Mouse (Mus musculus) adrenal gland, adult 10 weeks (tissue): ENCODE data around the gene Arr3. TPM values are rescaled to one million over a fixed set of nuclear protein-coding genes. Genes with fewer than 3 reads are reported as not detected.

Experiments used
- polyA plus RNA-seq: library from polyadenylated mRNA; stranded (reverse); fragments of 350-450 nt; fragmentation: Illumina TruSeq; extraction: RNeasy Lipid Tissue Mini Kit (QIAGEN cat#74804); gene quantifications from one replicate; pipeline ENCODE4 v1.2.3, GENCODE M21; 2014; ENCODE audit warnings: low read depth, low replicate concordance

The Arr3 gene
- not detected for polyA plus RNA-seq

GRCm38 (mm10) chrX:100605314-100605713 is at the start of gene Arr3:
TSS of gene Arr3 (plus strand) at chrX:100605497.

GRCm38 (mm10) chrX:100571951-100572350 is 33.3 kb upstream of the Arr3 start, which contains the start of gene Awat1:
TSS of gene Awat1 (plus strand) at chrX:100572251.

GRCm38 (mm10) chrX:100594791-100595190 is 10.5 kb upstream of the Arr3 start, which contains the start of gene P2ry4:
TSS of gene P2ry4 (minus strand) at chrX:100594869.

GRCm38 (mm10) chrX:100625546-100625801 is 20.2 kb downstream of the Arr3 start, which contains the start of gene Kif4:
TSS of gene Kif4 (plus strand) at chrX:100625737.

GRCm38 (mm10) chrX:100625802-100626793 is 20.8 kb downstream of the Arr3 start, which contains the start of gene Pdzd11:
TSS of gene Pdzd11 (minus strand) at chrX:100626568.

Other genes with a start within 250 kb of the Arr3 start
- not detected for gene Otud6a, start 176.5 kb upstream of the Arr3 start, polyA plus RNA-seq
- gene Awat2, start 162.8 kb upstream of the Arr3 start, polyA plus RNA-seq, result not detected
- gene Igbp1, start 111.2 kb upstream of the Arr3 start, polyA plus RNA-seq, result 84.4 TPM
- not detected for gene Dgat2l6, start 80.7 kb upstream of the Arr3 start, polyA plus RNA-seq
- gene Awat1, start 33.2 kb upstream of the Arr3 start, polyA plus RNA-seq, result not detected
- gene P2ry4, start 10.6 kb upstream of the Arr3 start, polyA plus RNA-seq, result not detected
- gene Kif4, start 20.2 kb downstream of the Arr3 start, polyA plus RNA-seq, result 1.9 TPM
- gene Pdzd11, start 21.1 kb downstream of the Arr3 start, polyA plus RNA-seq, result 73.1 TPM
- not detected for gene Gdpd2, start 124.4 kb downstream of the Arr3 start, polyA plus RNA-seq
- 57.3 TPM for gene Dlg3, start 162.2 kb downstream of the Arr3 start, polyA plus RNA-seq